Mouse (Mus musculus) hematopoietic multipotent progenitor cell, adult 10-12 weeks (in vitro differentiated cells): ENCODE results near the gene Tlr7. TPM values are rescaled to one million over a fixed set of nuclear protein-coding genes. Genes with fewer than 3 reads are reported as not detected.

Experiments used
- polyA plus RNA-seq: library from polyadenylated mRNA; stranded (reverse); fragments of >175 nt; gene quantifications from 2 replicates; pipeline ENCODE4 v1.2.3, GENCODE M21; 2012; ENCODE audit warnings: low replicate concordance

Gene Tlr7
- polyA plus RNA-seq, result 1.0 and 4.8 TPM in 2 replicates

GRCm38 (mm10) chrX:167330399-167330798, at the start of gene Tlr7:
Gene Tlr7, minus strand, starts transcription at chrX:167330558.

GRCm38 (mm10) chrX:167264086-167264485, 66.3 kb downstream of the Tlr7 start, which contains the start of gene Tlr8:
Gene Tlr8, minus strand, starts transcription at chrX:167264329.

Other genes with a start within 250 kb of the Tlr7 start
- gene Tmsb4x, start 121.2 kb downstream of the Tlr7 start, polyA plus RNA-seq, result 343 and 630 TPM in 2 replicates
- gene Tlr8, start 66.2 kb downstream of the Tlr7 start, polyA plus RNA-seq, result 0.76 and 1.00 TPM in 2 replicates
- gene Prps2, start 52.2 kb upstream of the Tlr7 start, polyA plus RNA-seq, result 2.9 and 27.8 TPM in 2 replicates